Mouse (Mus musculus) cerebellum, adult 9-10 months (tissue): Measurements from ENCODE around the gene B3galnt1.
"Not testable (repeated sequence)": the region's sequence is repeated elsewhere in the genome, so short reads cannot be mapped to it uniquely, and the experiment has no call there.

Experiments used
- DNase-seq: peaks from one replicate; pipeline ENCODE4 v3.0.0; 2022

The B3galnt1 gene

DNA sequence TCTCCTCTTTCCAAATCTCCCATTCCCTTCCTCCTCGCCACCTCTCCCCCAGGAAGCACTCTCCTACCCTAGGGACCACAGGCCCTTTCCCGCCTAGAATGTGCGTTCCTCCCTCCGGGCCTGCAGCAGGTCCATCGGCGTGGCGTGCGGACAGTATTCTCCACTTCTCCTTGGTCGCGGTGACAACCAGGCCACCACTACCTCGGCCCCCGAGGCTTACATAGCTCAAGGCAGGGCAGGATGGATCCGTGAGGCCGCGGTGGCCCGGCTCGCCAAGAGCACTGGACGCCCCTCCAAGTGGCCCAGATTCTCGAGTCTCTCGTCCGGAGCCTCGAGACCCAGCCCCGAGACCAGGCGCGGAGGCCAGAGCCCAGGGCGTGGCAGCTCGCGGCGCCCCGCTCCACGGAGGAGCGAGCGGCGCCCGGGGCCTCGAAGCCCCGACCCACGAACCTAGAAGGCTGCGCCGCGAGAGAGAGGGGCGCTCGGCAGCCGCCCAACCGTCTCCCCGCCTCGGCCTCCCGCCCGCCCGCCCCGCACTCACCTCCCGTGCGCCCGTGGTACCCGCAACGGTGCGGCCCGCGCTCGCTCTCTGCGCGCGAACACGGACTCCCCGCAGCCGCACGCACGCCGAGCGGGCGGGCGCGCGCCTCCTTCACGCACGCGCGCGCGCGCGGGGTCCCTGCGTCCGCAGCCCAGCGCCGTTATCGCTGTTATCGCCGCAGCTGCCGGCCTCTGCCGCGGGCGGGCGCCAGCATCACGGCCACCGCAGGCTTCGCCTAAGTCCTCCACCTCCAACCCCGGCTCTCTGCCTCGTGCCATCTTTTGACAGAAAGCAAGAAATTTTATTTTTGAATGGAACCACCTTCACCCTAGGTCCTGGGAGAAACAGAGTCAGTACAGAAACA lies at the start of gene B3galnt1:
B3galnt1 (minus strand) TSS at position 700 of the 905 bp plus-strand sequence.
- DNase-seq = peak; percentile 59

DNA sequence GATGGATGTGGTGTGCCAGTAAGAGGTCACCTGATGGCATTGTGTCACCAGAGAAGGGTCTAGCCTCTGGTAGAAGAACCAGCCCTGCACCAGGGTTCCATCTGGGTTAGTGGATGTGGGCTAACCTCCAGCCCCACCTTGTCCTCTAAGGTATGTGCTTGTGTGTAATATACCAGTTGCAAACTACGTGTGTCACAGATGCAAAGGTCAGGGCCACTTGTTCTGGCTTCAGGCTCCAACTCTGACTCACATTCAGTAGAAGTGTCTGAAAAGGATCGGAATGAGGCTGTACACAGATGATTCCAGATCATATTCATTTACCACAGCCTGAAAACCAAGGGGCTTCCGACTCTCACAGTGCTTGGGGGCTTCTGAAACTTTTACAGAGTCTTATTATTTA lies 35.8 kb upstream of the B3galnt1 start:
- DNase-seq = no peak

DNA sequence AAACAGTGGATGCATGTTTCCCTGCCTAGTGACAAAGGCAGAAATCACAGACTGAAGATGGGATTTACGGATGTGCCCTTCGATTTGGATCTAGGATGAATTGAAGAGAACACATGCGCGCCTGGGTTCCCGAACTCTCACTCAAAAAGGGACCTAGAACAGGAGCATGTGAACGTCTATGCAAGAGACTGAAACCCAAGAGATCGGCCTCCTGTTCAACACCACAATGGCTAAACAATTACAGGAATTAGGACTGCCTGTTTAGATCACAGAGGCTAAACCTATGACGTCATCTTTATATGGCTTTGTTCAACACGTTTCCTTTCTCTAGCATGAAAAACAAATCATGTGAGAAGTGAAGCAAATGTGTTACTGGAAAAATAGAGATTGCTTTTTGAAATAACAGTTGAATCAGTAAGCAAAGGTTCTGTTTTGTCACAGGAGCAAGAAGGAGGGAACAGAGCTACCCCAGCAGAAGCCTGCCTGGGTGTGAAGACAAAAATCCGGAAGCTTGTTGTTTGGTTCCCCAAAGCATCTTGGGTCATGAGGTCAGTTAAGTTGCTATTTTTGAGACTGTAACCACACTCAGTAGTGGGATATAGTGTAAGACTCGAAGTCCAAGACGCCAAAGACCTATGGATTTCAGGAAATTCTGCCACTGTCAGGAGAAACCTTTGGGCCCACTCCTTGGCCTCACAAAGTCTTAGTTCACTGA lies 35.1 kb upstream of the B3galnt1 start:
- no peak for DNase-seq

DNA sequence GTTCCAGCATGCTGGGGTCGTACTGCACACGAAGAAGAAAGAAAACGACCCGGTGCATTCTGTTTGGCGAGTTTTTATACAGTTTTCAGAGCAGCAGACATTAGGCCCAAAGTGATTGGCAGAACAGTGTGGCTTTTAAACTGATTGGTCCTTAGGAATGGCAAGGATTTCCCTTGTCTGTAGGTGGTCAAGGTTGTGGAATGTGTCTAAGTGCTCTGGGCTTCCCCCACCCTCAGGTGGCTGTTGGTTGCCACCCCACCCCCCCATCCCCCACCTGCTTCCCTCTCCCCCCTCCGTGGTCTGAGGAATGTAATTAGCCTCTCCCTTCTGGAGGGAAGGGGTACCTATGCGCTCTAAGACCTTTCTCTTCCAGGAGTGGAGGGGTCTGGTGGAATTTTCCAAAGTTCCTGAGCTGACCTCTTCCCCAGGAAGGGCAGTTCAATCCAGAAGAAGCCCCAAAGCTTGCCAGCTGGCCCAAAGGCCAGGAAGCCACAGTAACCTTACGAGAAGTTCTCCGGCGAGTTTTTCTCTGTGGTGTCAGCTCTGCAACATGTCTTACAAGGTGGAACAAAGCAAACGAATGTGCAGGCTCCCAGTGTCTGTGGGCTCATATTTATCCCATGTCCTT lies 28.3 kb upstream of the B3galnt1 start:
- DNase-seq = no peak

DNA sequence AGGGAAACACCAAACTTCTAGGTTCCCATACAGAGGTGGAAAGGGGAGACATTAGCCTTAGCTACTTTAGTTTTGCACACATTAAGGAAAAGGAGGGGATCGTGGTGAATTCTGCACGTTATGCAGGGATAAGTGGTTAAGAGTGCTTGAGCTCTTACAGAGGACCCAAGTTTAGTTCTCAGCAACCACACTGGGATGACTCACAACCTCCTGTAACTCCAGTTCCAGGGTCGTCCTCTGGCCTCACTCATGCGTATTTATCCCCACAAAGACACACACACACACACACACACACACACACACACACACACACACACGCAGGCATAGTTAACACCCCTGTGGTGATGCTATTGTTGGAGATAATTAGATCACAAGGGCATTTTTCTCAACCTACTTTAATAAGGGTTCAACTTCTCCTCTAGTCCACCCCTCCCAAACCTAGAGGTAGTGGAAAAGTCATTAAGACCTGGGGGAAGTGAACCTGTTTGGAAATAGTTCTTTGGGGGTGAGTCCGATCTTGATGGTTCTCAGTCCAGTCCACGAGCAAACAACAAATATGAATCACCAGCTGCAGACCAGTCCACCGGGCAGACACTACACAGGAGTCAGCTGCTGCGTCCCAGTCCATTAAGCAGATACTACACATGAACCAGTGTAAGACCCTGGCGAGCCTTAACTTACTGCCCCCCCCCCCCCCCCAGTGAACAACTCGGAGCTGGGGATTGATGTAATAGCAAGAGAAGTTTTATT lies 27.6 kb upstream of the B3galnt1 start:
- no peak for DNase-seq

DNA sequence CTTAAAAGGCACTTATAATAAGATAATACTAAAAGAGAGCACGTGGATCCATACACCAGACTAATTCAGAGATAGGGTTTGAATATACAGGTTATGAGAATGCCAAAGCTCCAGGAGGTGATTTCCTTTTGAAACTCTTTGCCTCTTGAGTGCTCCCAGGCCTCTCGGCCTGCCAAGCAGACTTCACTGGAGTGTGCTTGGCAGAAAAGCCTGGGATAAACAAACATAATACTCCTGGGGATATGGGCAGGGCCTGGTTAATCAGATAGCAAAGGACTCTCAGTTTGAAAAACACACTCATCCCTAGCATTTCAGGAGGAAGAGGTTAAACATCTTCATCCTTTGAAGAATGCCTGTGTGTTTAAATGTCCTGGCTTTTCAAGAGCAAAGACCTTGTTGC lies 25.4 kb upstream of the B3galnt1 start:
- DNase-seq = no peak

DNA sequence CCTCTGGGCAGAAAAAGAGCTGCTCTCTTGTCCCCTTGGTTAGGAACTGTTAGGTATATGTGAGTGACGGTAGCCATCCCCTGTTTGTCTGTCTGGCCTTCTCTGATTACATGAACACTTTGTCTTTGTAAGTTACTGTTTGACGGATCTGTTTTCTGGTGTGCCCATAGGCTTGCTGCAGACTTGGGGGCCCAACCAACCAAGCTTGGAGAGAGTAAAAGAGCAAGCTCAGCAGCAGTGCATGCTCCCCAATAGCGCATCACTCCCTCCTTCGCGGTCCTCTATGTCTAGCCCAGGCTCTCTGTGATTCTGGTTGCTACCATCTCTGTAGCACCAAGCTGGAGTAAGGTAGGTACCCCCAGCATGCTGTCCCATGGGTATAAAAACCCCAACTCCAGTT lies 9.1 kb upstream of the B3galnt1 start:
- DNase-seq = no peak

DNA sequence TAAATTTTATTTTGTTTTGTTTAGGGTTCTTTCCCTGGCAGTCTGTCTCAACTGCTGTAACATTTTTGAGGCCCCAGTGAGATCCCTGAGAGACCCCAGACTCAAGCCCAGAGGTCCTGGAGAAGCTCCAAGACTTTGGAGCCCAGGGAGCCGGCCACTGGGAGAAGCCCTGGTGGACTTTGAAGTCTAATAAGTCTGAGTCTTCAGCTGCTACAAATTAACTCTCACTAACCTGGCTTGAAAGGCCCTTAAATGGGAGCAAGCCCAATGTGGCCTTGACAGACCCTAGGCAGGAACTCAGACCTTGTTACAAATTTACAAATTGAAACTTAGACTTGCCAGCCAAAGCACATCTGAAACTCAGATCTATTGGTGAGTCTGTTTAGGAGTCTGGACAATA lies 8.7 kb upstream of the B3galnt1 start:
- no peak for DNase-seq

DNA sequence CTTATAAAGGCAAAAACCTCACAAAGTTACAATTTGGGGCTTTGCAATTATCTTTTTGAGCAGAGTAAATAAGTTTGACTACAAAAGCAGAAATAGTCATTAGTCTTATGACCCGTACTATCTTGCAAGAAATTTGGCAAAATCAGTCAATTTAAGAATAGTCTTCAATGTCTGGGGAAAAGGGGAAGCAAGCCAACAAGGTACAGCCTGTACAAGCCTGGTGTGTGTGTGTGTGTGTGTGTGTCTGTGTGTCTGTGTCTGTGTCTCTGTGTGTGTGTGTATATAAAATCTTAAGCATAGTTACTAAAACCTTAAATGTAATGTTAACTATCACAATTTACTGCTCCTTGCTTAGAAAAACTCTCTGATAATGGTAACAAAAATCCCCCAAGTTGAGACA lies 8.2 kb upstream of the B3galnt1 start:
- no peak for DNase-seq

DNA sequence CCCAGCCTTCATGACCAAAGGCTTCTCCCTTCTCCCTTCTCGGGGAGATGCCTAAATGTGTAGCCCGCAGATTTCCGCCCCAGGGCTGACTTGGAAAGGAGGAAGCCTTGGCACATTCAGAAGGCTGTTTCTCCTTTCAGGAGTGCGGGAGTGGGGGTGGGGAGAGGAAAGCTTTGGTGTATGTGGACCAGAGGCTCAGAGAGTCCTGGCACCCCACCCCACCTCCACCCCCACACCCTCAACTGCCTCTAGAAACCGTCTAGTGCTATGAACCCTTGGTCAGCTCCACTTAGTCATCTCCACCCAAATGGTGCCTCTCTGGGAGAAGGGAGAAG lies 373 bp upstream of the B3galnt1 start:
- no peak for DNase-seq

DNA sequence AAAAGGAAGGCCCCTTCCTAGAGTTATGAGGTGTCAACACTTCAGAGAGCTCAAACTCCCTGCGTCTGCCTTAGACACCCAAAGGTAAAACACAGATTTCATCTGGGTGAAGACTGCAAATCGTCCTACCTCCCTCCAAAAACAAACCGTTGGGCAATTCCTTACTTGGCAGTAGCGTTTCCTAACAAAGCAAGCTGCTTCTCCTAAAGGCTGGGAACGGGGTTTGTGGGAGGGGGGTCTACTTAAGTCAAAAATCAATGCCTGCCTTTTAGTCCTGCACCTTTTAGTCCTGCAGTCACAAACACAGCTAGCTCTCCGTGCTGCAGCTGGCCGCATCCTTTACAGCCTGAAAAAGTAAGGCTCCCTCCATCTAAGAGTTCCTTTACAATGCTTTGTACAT lies 944 bp downstream of the B3galnt1 start:
- no peak for DNase-seq

DNA sequence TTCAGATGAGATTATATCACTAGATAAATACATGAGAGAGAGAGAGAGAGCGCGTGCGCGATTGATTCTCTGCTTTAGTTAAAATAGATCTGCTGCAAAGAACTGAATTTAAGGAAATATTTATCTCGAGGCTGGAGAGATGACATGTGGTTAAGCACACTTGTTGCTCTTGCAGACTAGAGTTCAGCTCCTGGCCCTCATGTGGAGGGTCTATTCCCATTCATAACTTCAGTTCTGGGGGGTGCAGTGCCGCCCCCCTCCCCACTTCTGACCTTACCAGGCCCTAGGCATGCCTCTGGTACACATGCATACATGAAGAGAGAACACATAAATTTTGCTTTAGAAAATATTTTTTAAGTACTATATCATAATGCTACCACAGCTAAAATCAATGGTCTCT lies 1.5 kb downstream of the B3galnt1 start:
- no peak for DNase-seq

DNA sequence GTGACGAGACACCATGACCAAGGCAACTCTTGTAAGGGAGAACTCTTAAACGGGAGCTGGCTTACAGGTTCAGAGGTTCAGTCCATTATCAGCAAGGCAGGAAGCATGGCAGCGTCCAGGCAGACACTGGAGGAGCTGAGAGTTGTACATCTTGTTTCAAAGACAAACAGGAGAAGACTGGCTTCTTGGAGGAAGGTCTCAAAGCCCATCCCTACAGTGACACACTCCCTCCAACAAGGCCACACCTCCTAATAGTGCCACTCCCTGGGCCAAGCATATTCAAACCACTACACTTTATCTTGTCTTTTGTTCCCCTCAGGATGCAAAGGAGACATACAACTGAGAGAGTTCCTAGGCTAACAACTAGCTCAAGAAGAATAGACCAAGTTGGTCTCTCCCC lies 2.6 kb downstream of the B3galnt1 start:
- no peak for DNase-seq

DNA sequence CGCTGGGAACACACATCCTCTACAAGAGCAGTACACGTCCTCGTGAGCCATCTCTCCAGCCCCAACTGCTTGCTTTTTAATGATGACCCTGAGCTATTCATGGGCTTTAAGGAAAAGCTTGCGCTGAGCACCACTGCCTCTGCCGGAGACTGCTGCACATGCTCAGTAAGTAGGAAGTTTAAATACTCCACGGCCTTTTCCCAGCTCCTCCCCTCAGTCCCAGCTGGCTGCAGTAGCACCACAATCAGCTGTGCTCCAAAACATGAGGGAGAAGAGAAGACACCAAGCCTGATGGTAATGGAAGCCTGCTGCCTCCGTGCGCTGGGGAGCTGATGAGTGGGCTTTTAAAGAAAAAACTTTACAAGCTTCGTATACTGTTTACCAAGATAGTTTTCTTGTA lies 4.7 kb downstream of the B3galnt1 start:
- DNase-seq = no peak

DNA sequence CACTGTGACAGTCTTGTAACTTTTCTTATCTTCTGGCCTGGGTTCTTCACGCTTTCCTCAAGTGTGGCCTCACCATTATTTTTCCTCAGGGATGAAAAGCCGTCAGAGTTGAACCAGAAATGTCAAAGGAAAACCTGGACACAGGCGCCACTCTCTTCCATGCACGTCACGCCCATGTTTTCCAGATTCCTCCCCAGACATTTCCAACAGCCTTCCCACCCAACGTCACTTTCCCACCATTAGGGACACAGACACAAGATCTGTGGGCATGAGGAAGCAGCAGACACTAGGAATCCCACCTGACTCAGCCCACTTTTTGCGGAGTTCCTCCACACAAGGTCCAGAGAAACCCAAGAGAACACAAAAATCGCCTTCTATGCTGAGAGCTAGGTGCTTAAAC lies 5.3 kb downstream of the B3galnt1 start:
- no peak for DNase-seq

DNA sequence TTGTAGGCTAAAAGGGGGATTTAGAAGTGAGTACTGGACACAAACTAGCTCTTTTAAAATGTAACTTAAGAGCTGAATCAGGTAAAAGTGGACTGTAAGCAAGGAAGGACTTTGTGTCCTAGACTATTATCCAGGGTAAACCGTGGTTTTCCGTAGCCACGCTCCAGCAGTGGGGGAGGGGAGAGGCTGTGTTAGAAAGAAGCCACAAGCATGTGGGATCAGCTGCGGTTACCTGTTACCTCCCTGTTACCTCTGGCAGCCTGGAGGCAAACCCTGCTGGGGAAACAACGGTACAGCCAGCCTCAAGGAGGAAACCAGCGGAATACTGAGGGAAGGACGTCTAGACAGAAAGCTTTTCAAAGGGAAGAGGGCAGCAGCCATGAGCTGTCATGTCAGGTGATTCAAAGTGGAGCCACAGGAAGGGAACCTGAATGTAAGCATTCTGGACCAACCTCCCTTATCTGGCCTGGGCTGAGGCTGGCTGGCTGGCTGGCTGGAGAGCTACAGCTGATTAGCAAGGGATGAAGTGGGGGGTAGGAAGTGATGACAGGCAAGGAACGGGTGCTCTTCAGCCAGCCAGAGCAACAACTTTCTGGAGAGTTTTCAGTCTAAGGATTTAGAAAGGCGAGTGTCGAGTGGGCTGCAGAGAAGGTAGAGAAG lies 10.5 kb downstream of the B3galnt1 start:
- no peak for DNase-seq

DNA sequence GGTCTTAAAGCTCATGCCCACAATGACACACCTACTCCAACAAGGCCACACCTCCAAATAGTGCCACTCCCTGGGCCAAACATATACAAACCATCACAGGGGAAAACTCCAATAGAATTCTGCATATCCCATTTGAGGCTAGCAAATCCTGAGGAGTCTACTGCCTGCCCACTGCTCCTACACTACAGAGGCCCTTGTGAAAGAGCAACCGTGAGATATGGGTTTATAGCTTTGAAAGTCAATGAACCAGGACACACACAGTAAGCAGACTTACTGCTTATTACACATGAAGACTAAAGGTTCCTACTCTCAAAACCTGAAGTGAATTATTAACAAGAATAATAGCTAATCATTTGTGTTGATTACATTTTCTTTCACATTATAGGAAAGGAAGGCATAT lies 15.0 kb downstream of the B3galnt1 start:
- DNase-seq = no peak

DNA sequence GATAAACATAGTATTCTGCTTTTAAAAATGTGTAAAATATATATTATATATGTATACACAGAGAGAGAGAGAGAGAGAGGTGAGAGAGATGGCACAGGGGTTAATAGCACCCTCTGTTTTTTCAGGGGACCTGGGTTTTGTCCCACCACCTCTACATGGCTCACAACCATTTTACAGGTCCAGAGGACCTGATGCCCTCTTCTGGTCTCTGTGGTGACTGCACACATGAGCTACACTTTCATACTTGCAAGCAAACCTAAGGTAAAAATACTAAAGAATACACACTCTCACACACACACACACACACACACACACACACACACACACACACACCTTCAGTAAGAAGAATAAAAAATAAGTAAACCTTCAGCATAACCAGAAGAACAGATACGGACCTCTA lies 20.0 kb downstream of the B3galnt1 start:
- DNase-seq = no peak

DNA sequence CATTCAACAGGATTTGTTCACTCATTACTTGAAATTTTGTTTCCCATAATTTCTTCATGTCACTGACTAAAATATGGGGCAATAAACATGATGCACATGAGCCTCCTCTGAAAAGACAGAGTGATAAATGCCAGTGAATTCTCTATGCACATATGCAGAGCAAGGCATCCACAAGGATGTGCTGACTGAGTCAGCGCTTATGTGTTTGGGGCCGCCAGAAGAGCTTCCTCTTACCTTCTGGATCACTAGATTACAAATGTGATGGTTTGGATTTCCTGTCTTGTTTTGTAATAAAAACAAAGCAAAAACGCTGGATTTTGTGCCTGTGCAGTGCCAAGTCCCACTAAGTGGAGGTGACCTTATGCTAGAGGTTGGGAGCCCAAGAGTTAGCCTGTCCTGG lies 22.0 kb downstream of the B3galnt1 start:
- no peak for DNase-seq

DNA sequence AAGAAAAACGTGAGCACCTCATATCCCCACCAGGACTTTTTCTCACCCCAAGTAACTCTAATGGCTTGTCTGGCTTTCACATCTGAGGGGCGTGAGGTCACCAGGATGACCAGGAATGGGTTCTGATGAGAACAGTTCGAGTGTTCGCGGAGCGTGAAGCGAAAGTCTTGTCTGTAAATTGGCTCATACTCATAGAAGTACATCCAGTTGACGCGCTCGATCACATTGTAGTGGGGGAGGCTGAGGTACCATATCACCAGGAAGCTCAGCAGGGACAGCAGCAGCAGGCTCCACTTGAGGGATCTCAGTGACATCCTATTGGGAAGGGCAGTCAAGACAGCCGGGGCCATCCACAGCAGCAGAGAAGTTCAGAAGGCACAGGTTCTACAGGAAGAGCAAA lies 23.2 kb downstream of the B3galnt1 start:
- DNase-seq = no peak

DNA sequence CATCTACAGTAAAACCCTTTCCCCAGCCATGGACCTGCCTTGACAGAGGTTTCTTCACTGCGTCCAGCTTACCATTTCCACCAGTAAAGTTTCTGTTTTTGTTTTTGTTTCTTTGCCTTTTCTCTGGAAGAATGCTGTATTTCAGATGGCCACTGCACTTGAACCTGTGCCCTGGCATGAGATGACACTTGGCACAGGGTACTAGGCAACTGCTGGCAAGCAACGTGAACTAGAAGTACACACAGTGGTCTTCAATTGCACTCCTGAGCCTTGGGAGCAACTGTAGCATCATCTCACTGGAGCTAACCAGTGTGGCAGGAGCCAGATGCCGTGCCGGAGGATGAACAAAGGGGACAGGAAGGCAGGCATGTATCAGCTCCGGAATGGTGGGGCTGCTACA lies 26.2 kb downstream of the B3galnt1 start:
- peak; percentile 21 for DNase-seq

DNA sequence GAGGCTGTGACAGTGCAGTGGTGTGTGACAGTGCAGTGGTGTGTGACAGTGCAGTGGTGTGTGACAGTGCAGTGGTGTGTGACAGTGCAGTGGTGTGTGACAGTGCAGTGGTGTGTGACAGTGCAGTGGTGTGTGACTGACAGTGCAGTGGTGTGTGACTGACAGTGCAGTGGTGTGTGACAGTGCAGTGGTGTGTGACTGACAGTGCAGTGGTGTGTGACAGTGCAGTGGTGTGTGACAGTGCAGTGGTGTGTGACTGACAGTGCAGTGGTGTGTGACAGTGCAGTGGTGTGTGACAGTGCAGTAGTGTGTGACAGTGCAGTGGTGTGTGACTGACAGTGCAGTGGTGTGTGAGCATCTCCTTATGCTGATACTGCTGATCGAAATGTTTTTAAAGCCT lies 33.2 kb downstream of the B3galnt1 start:
- DNase-seq = not testable (repeated sequence)

DNA sequence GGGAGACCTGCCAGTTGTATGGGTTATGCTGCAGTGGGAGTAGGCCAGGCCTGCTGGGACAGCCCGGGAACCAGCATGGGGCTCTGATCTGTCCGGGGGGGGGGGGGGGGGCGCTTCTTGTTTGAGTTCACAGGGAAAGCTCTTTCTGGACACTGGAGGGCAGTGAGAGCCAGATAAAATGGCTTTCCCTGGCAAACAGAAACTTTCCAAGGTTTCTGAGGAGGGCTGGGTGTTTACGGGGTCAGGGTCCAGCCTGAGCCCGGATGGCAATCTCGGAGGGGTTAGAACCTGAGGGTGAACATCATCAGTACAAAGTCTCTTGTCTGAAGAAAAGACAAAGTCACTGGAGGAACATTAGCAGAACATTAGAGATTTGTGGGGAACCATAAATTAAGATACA lies 35.4 kb downstream of the B3galnt1 start:
- DNase-seq = no peak
